Mouse (Mus musculus) heart, embryonic 16.5 days (tissue): ENCODE data around the gene Brinp2. TPM values are rescaled to one million over a fixed set of nuclear protein-coding genes. Genes with fewer than 3 reads are reported as not detected.

Experiments used
- ATAC-seq: fragments of 200-750 bp; cut with Nextera tagmentation; replicated peaks from 2 replicates; pipeline ENCODE4 v1.8.0; 2017; ENCODE audit warnings: moderate number of reproducible peaks; ENCODE audit not compliant: insufficient read depth, low FRiP score; ENCODE audit errors: extremely low read depth
- H3K27ac ChIP-seq: fragments of 300-500 bp; sonication (generic); 2 replicates; pipeline ENCODE4 v1.5.1; 2014; ENCODE audit warnings: mild to moderate bottlenecking, low read length, control low read depth, moderate library complexity
- H3K27me3 ChIP-seq: fragments of 300-500 bp; sonication (generic); 2 replicates; pipeline ENCODE4 v1.6.1; 2014; ENCODE audit warnings: low read length, mixed read lengths; ENCODE audit not compliant: control insufficient read depth, insufficient read depth
- H3K36me3 ChIP-seq: fragments of 300-500 bp; sonication (generic); 2 replicates; pipeline ENCODE4 v1.6.1; 2014; ENCODE audit not compliant: control insufficient read depth, insufficient read depth
- H3K4me1 ChIP-seq: fragments of 300-500 bp; sonication (generic); 2 replicates; pipeline ENCODE4 v1.6.1; 2014; ENCODE audit warnings: low read length, mixed read lengths; ENCODE audit not compliant: control insufficient read depth, insufficient read depth
- H3K4me2 ChIP-seq: fragments of 300-500 bp; sonication (generic); 2 replicates; pipeline ENCODE4 v1.6.1; 2014; ENCODE audit warnings: low read depth, mild to moderate bottlenecking, control low read depth, low read length
- H3K4me3 ChIP-seq: fragments of 300-500 bp; sonication (generic); 2 replicates; pipeline ENCODE4 v1.5.1; 2014; ENCODE audit warnings: mild to moderate bottlenecking, control low read depth, low read length
- H3K9ac ChIP-seq: fragments of 300-500 bp; sonication (generic); 2 replicates; pipeline ENCODE4 v1.6.1; 2014; ENCODE audit warnings: low read length, control low read depth
- H3K9me3 ChIP-seq: fragments of 300-500 bp; sonication (generic); replicated peaks from 2 replicates; pipeline ENCODE4 v1.6.1; 2016; ENCODE audit warnings: low read length; ENCODE audit not compliant: control insufficient read depth
- WGBS: fragments of 180-500 bp; shearing (Covaris S2); extraction: QIAGEN DNeasy Blood & Tissue Kit; methylation state at CpG from one replicate; pipeline ENCODE4 v1.1.7; 2014; 5-methylcytosine and 5-hydroxymethylcytosine counted together
- polyA plus RNA-seq: library from polyadenylated mRNA; unstranded; fragments of >200 nt; fragmentation: Nextera tagmentation; extraction: Ambion mirVana; gene quantifications from 2 replicates; pipeline ENCODE4 v1.2.1, GENCODE M21; 2015

Brinp2 gene
- polyA plus RNA-seq, 1 experiment from 2014 or later: 0.22 TPM

GRCm38 (mm10) chr1:158218750-158219149 is 137.4 kb downstream of the Brinp2 start:
- no peak for ATAC-seq
- no peaks in the 10 kb centered on the region for H3K36me3 ChIP-seq
- H3K27me3 ChIP-seq: no peaks in the 10 kb centered on the region
- H3K9ac ChIP-seq: no peak overlapping the region
- H3K4me2 ChIP-seq: no peak overlapping the region
- 41% methylated on average over 1 of the region's 1 CpGs for WGBS
- H3K27ac ChIP-seq: no peak overlapping the region
- H3K9me3 ChIP-seq: no peaks in the 10 kb centered on the region
- no peaks in the 10 kb centered on the region for H3K4me1 ChIP-seq
- no peak overlapping the region for H3K4me3 ChIP-seq

GRCm38 (mm10) chr1:158218294-158218693 is 137.8 kb downstream of the Brinp2 start:
- H3K4me3 ChIP-seq: no peak overlapping the region
- no peaks in the 10 kb centered on the region for H3K9me3 ChIP-seq
- no peaks in the 10 kb centered on the region for H3K36me3 ChIP-seq
- ATAC-seq: no peak
- no peak overlapping the region for H3K27ac ChIP-seq
- no peak overlapping the region for H3K4me2 ChIP-seq
- 38% methylated on average over 2 of the region's 2 CpGs for WGBS
- H3K27me3 ChIP-seq: no peaks in the 10 kb centered on the region
- no peak overlapping the region for H3K9ac ChIP-seq
- H3K4me1 ChIP-seq: no peaks in the 10 kb centered on the region

DNA sequence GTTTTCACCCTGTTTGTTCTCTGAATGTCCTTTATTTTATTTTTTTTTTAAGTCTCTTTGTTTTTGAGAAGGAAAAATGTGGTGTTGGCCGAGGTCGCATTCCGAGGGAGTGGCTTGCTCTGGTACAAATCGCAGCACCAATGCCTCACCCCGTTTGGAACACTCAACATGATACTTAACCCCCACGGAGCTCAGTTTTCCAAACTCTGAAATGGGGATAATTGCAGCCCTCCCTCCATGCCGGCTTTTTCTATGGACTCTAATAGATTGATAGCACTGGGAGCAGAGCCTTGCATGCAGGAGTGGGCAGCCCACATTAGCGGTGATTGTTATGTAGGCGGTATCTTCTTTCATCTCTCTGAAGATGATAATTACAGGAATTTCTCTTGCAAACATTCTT is 140.5 kb downstream of the Brinp2 start:
- H3K9ac ChIP-seq: no peak overlapping the region
- no peak overlapping the region for H3K4me3 ChIP-seq
- no peaks in the 10 kb centered on the region for H3K4me1 ChIP-seq
- 64% methylated on average over 9 of the region's 9 CpGs for WGBS
- no peaks in the 10 kb centered on the region for H3K36me3 ChIP-seq
- no peaks in the 10 kb centered on the region for H3K27me3 ChIP-seq
- H3K9me3 ChIP-seq: no peaks in the 10 kb centered on the region
- no peak overlapping the region for H3K4me2 ChIP-seq
- no peak for ATAC-seq
- H3K27ac ChIP-seq: no peak overlapping the region

- H3K4me3 ChIP-seq: no peak overlapping the region
- ATAC-seq: no peak
- no peaks in the 10 kb centered on the region for H3K36me3 ChIP-seq
- no peaks in the 10 kb centered on the region for H3K27me3 ChIP-seq
- H3K27ac ChIP-seq: no peak overlapping the region
- H3K4me1 ChIP-seq: no peaks in the 10 kb centered on the region
- 41% methylated on average over 5 of the region's 5 CpGs for WGBS
- H3K9me3 ChIP-seq: no peaks in the 10 kb centered on the region
- H3K4me2 ChIP-seq: no peak overlapping the region
- H3K9ac ChIP-seq: no peak overlapping the region
Observed at GRCm38 (mm10) chr1:158214743-158215142, 141.4 kb downstream of the Brinp2 start.

GRCm38 (mm10) chr1:158213736-158214135 is 142.4 kb downstream of the Brinp2 start:
- Histone ChIP-seq H3K36me3 (no peaks in the 10 kb centered on the region), H3K9ac (no peak overlapping the region), H3K9me3 (no peaks in the 10 kb centered on the region), H3K27me3 (no peaks in the 10 kb centered on the region), H3K4me3 (no peak overlapping the region), H3K4me2 (no peak overlapping the region), H3K27ac (no peak overlapping the region), H3K4me1 (no peaks in the 10 kb centered on the region)
- no peak for ATAC-seq
- 74% methylated on average over 4 of the region's 4 CpGs for WGBS

GRCm38 (mm10) chr1:158207620-158208019 is 148.5 kb downstream of the Brinp2 start:
- H3K9me3 ChIP-seq: no peaks in the 10 kb centered on the region
- H3K27me3 ChIP-seq: no peaks in the 10 kb centered on the region
- no peak overlapping the region for H3K27ac ChIP-seq
- no peaks in the 10 kb centered on the region for H3K36me3 ChIP-seq
- 59% methylated on average over 2 of the region's 2 CpGs for WGBS
- no peaks in the 10 kb centered on the region for H3K4me1 ChIP-seq
- no peak overlapping the region for H3K4me2 ChIP-seq
- no peak for ATAC-seq
- no peak overlapping the region for H3K4me3 ChIP-seq
- no peak overlapping the region for H3K9ac ChIP-seq

DNA sequence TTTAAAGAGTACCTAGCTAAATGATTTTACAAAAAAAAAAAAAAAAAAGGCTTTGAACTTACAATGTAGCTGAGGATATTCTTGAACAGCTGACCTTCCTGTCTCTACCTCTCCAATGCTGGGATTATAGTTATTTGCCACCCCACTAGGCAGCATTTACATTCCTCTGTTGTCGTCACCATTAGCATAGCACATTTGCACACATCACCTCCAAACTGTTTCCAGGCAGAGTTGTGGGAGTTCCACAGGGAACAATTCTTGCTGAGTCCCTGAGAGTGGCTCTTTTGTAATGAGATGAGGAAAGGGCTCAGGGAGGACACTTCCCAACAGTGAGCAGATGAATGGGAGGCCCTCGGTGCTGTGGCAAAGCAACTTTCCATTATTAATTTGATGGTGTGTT is 153.2 kb downstream of the Brinp2 start:
- WGBS: 65% methylated on average over 2 of the region's 2 CpGs
- Histone ChIP-seq H3K27me3 (no peaks in the 10 kb centered on the region), H3K9me3 (no peaks in the 10 kb centered on the region), H3K36me3 (no peaks in the 10 kb centered on the region), H3K4me3 (no peak overlapping the region), H3K4me1 (no peaks in the 10 kb centered on the region), H3K4me2 (no peak overlapping the region), H3K9ac (no peak overlapping the region), H3K27ac (no peak overlapping the region)
- ATAC-seq: no peak

Other genes with a start within 250 kb of the Brinp2 start
- 0.42 TPM in 2 replicates for gene Astn1, start 5.9 kb upstream of the Brinp2 start, polyA plus RNA-seq